Mouse (Mus musculus) embryonic facial prominence, embryonic 14.5 days (tissue): ENCODE measurements around the gene Sel1l. TPM values are rescaled to one million over a fixed set of nuclear protein-coding genes. Genes with fewer than 3 reads are reported as not detected.
"Not testable (repeated sequence)": the region's sequence is repeated elsewhere in the genome, so short reads cannot be mapped to it uniquely, and the experiment has no call there.

Experiments used
- ATAC-seq: fragments of 200-750 bp; cut with Nextera tagmentation; 2 replicates; pipeline ENCODE4 v1.8.0; 2017; ENCODE audit warnings: low read depth, moderate number of reproducible peaks, moderate TSS enrichment
- DNase-seq: peaks from one replicate; pipeline ENCODE4 v3.0.0-alpha.2; 2015; ENCODE audit warnings: low spot score
- H3K27ac ChIP-seq: fragments of 300-500 bp; sonication (generic); replicated peaks from 2 replicates; pipeline ENCODE4 v1.5.1; 2014; ENCODE audit warnings: low read depth, mild to moderate bottlenecking, low read length, moderate library complexity
- H3K27me3 ChIP-seq: fragments of 300-500 bp; sonication (generic); replicated peaks from 2 replicates; pipeline ENCODE4 v1.6.1; 2014; ENCODE audit warnings: low read length; ENCODE audit not compliant: control insufficient read depth, insufficient read depth
- H3K36me3 ChIP-seq: fragments of 300-500 bp; sonication (generic); 2 replicates; pipeline ENCODE4 v1.6.1; 2014; ENCODE audit warnings: low read length, mixed read lengths; ENCODE audit not compliant: control insufficient read depth, insufficient read depth
- H3K4me1 ChIP-seq: fragments of 300-500 bp; sonication (generic); 2 replicates; pipeline ENCODE4 v1.6.1; 2014; ENCODE audit warnings: antibody characterized with exemption, low read length; ENCODE audit not compliant: control insufficient read depth, insufficient read depth
- H3K4me2 ChIP-seq: fragments of 300-500 bp; sonication (generic); 2 replicates; pipeline ENCODE4 v1.6.1; 2014; ENCODE audit warnings: low read depth, mild to moderate bottlenecking, low read length, moderate library complexity, mixed read lengths
- H3K4me3 ChIP-seq: fragments of 300-500 bp; sonication (generic); 2 replicates; pipeline ENCODE4 v1.5.1; 2014; ENCODE audit warnings: low read depth, mild to moderate bottlenecking, low read length
- H3K9ac ChIP-seq: fragments of 300-500 bp; sonication (generic); 2 replicates; pipeline ENCODE4 v1.6.1; 2014; ENCODE audit warnings: low read depth, mild to moderate bottlenecking, low read length, moderate library complexity, mixed read lengths
- H3K9me3 ChIP-seq: fragments of 300-500 bp; sonication (generic); 2 replicates; pipeline ENCODE4 v1.6.1; 2016; ENCODE audit warnings: low read length; ENCODE audit not compliant: control insufficient read depth
- WGBS: fragments of 180-500 bp; shearing (Covaris S2); extraction: QIAGEN DNeasy Blood & Tissue Kit; methylation state at CpG from one replicate; pipeline ENCODE4 v1.1.7; 2014; 5-methylcytosine and 5-hydroxymethylcytosine counted together
- polyA plus RNA-seq: library from polyadenylated mRNA; unstranded; fragments of >200 nt; fragmentation: Nextera tagmentation; extraction: Ambion mirVana; gene quantifications from 2 replicates; pipeline ENCODE4 v1.2.1, GENCODE M21; 2014

Sel1l gene
- polyA plus RNA-seq, 1 experiment from 2014 or later: 94.8 TPM

DNA sequence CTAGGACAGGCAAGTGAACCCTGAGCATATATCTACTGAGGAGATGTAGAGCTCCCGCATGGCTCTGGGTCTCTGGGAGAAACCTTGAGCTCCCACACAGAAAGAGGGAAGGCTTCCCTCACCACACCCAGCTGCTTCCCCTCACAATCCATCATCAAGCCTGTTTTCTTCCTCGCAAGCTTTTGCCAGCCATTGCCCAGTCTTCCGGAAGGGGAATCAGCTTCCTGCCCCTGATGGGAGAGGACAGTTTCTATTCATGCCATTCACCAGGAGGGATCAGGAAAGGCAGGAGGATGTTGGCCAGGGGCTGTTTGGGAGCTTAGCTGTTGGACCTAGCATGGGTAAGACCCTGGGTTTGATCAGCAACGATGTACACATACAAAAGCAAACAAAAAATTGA is 52.2 kb downstream of the Sel1l start:
- Histone ChIP-seq H3K27me3 (no peaks in the 10 kb centered on the region), H3K36me3 (no peaks in the 10 kb centered on the region), H3K4me2 (no peak overlapping the region), H3K27ac (no peak overlapping the region), H3K9ac (no peak overlapping the region), H3K9me3 (no peaks in the 10 kb centered on the region), H3K4me3 (no peak overlapping the region), H3K4me1 (no peaks in the 10 kb centered on the region)
- ATAC-seq: no peak
- WGBS: 77% methylated on average over 4 of the region's 4 CpGs
- peak; percentile 19 for DNase-seq

DNA sequence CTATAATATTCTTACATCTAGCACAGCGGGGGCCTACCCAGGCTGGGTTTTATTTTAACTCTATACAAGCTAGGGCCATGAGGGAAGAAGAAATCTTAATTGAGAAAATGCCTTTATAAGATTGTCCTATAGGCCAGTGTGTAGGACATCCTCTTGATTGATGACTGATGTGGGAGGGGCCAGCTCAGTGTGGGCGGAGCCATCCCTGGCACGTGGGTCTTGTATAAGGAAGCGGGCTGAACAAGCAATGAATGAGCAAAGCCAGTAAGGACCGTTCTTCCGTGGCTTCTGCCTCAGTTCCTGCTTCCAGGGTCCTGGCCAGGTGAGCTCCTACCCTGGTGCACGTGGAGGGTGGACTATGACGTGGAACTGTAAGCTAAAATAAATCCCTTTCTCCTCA is 55.7 kb downstream of the Sel1l start:
- H3K9ac ChIP-seq: no peak overlapping the region
- H3K9me3 ChIP-seq: no peaks in the 10 kb centered on the region
- H3K4me1 ChIP-seq: no peaks in the 10 kb centered on the region
- DNase-seq (no peak), ATAC-seq (no peak)
- WGBS: 78% methylated on average over 8 of the region's 8 CpGs
- H3K4me3 ChIP-seq: no peak overlapping the region
- no peak overlapping the region for H3K27ac ChIP-seq
- H3K27me3 ChIP-seq: no peaks in the 10 kb centered on the region
- no peak overlapping the region for H3K4me2 ChIP-seq
- no peaks in the 10 kb centered on the region for H3K36me3 ChIP-seq

DNA sequence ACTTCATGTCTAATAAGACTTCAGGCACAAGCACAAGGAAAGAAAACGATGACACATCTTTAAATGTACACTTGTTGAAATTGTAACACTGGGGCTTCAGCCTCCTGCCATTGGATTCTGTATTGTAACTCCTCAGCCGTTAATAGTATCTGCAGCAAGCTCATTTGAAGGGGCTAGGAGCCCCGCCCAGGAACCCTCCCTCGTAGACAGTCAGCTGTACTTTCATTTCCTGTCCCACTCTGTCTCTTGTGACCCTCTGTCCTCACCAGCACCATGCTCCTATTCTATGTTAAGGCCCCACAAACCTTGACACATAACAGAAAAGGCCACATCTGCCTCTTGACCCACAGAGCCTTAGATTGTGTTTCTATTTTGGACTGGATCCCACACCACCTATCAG is 57.1 kb downstream of the Sel1l start:
- Histone ChIP-seq H3K4me1 (no peaks in the 10 kb centered on the region; the same call in 1 of the 2 replicates), H3K4me3 (no peak overlapping the region), H3K27me3 (no peaks in the 10 kb centered on the region), H3K4me2 (no peak overlapping the region), H3K27ac (no peak overlapping the region), H3K9ac (no peak overlapping the region), H3K36me3 (no peaks in the 10 kb centered on the region), H3K9me3 (no peaks in the 10 kb centered on the region)
- no peak for DNase-seq
- ATAC-seq: no peak
- WGBS: 63% methylated on average over 4 of the region's 4 CpGs

DNA sequence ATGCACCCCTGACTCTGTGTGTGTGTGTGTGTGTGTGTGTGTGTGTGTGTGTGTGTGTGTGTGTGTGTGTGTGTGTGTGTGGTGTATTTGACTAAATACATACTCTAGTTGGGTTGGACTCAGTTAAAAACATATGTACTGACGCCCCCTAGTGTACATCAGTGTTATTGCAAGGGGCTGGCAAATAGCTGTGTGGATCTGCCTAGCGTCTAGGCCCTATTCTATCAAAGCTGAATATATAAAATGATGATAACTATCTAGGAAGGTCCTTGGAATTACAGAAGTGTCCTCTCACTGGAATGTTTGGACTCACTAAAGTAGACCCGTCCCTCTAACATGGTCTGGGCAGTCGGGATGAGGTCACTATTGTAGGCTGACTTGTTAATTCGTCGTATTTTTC is 59.2 kb downstream of the Sel1l start:
- no peak overlapping the region for H3K27ac ChIP-seq
- 57% methylated on average over 6 of the region's 6 CpGs for WGBS
- DNase-seq: peak; percentile 54
- no peaks in the 10 kb centered on the region for H3K9me3 ChIP-seq
- H3K4me3 ChIP-seq: no peak overlapping the region
- peaks cover 8% of the 10 kb centered on the region for H3K4me1 ChIP-seq
- H3K4me2 ChIP-seq: no peak overlapping the region
- ATAC-seq: no peak
- no peak overlapping the region for H3K9ac ChIP-seq
- H3K36me3 ChIP-seq: no peaks in the 10 kb centered on the region
- no peaks in the 10 kb centered on the region for H3K27me3 ChIP-seq

DNA sequence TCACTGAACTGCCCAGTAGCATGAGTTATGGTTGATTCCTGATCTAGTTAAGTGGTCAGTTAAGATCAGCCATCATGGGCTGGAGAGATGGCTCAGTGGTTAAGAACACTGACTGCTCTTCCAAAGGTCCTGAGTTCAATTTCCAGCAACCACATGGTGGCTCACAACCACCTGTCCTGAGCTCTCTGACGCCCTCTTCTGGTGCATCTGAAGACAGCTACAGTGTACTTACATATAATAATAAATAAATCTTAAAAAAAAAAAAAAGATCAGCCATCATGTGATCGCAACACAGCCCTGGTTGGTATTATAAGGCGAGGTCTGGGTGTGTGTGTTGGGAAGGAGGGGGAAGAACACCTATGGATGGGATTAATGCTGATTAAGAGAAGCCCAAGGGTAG is 60.5 kb downstream of the Sel1l start:
- DNase-seq, ATAC-seq, H3K36me3 ChIP-seq, H3K9me3 ChIP-seq, H3K4me1 ChIP-seq, H3K4me3 ChIP-seq, H3K4me2 ChIP-seq, H3K9ac ChIP-seq, H3K27ac ChIP-seq, H3K27me3 ChIP-seq: not testable (repeated sequence)
- WGBS: 76% methylated on average over 3 of the region's 3 CpGs

DNA sequence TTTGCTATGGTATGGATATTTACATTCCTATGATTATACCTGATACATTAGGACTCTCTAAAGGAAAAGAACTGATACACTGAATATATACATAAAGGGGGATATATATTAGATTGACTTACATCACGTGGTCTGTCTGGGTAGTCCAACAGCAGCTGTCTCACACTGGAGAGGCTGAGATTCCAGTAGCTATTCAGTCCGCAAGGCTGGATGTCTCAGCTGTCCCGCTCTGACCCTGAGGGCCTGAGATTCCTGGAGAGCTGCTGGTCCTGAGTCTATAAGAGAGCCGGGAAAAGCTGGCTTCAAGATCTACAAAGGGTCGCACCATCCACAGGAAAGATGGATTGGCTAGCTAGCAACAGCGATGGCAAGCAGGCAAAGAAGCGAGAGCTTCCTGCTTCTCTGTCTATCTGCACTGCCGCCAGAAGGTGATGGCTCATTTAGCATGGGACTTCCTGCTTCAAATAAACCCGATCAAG is 61.0 kb downstream of the Sel1l start, which contains the start of gene Ston2:
Gene Ston2, minus strand, starts transcription at position 429 of the 479 bp plus-strand sequence.
- DNase-seq: peak; percentile 54
- Histone ChIP-seq H3K4me3 (no peak within 1 kb of the TSS), H3K4me1 (peaks cover 8% of the 10 kb centered on the region), H3K27ac (no peak within 1 kb of the TSS), H3K4me2 (no peak within 1 kb of the TSS), H3K36me3 (no peaks in the 10 kb centered on the region), H3K9ac (no peak within 1 kb of the TSS), H3K9me3 (no peaks in the 10 kb centered on the region), H3K27me3 (no peaks in the 10 kb centered on the region)
- ATAC-seq: peak; percentile 61
- 62% methylated on average over 9 of the region's 9 CpGs for WGBS

DNA sequence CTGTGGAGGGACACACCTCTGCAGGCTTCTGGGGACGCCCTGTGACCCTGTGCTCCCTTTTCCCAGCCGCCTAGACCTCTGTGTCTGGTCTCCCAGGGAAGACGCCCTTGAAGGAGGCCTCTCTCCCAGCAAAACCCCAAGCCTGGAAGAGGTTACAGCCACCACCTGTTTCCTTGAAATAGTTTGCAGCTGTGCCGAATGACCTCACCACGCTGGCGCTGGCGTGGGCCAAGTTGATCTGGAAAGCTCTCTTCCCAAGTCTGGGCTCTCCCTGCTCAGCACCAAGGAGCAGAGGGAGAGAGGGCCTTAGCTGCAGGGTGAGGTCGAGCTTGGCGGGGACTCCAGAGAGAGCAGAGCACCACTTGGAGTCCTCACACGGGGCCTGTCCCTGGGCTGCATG is 62.6 kb downstream of the Sel1l start:
- no peak overlapping the region for H3K4me3 ChIP-seq
- H3K4me1 ChIP-seq: peaks cover 8% of the 10 kb centered on the region
- peak; percentile 88 for DNase-seq
- WGBS: 14% methylated on average over 9 of the region's 10 CpGs
- H3K27me3 ChIP-seq: no peaks in the 10 kb centered on the region
- no peak overlapping the region for H3K4me2 ChIP-seq
- H3K9ac ChIP-seq: no peak overlapping the region
- ATAC-seq: peak; percentile 86
- peak overlapping the region; percentile 45; the same call in 1 of the 2 replicates for H3K27ac ChIP-seq
- H3K9me3 ChIP-seq: no peaks in the 10 kb centered on the region
- H3K36me3 ChIP-seq: no peaks in the 10 kb centered on the region

DNA sequence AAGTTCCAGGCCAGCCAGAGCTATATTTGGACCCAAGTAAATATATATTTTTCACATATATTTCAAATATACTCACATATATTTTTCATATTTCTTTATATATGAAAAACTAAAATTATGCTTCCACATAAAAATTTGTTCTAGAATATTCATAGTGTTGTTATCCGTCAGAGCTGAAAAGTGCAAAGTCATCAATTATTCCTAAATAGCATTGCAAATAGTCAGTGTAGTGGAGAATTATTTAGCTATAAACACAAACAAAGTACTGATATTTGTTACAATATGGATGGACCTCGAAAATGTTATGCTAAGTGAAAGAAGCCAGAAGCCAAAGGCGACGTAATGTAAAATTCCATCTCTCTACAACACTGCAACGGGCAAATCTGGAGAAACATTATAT is 67.5 kb downstream of the Sel1l start:
- Histone ChIP-seq H3K4me1 (peaks cover 11% of the 10 kb centered on the region; the same call in 1 of the 2 replicates), H3K4me3 (no peak overlapping the region), H3K9me3 (no peaks in the 10 kb centered on the region), H3K9ac (no peak overlapping the region), H3K36me3 (no peaks in the 10 kb centered on the region), H3K27me3 (peaks cover 10% of the 10 kb centered on the region; the same call in 1 of the 2 replicates), H3K4me2 (no peak overlapping the region), H3K27ac (no peak overlapping the region)
- DNase-seq: no peak
- 83% methylated on average over 5 of the region's 5 CpGs for WGBS
- ATAC-seq: no peak

DNA sequence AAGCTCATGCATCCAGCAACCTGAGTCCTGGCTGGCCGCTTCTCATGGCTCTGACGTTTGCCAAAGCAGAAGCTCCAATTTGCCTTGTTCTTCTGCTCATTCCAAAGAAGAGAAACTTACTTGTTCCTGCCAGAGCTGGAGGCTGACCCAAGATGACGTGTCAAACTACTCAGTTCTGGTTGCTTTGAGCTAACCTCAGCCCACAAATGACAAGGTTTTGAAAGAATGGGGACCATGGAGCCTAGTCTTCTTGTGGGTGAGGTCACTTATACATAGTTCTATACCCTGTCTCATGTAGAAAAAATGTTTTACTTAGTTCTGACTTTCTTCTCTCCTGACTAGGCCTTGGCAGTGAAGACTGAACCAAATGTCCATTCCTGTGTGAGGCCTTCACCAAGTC is 68.4 kb downstream of the Sel1l start:
- no peak overlapping the region for H3K4me3 ChIP-seq
- no peak overlapping the region for H3K27ac ChIP-seq
- ATAC-seq: no peak
- no peak overlapping the region for H3K4me2 ChIP-seq
- 85% methylated on average over 3 of the region's 3 CpGs for WGBS
- no peak for DNase-seq
- no peaks in the 10 kb centered on the region for H3K36me3 ChIP-seq
- H3K9me3 ChIP-seq: no peaks in the 10 kb centered on the region
- peaks cover 10% of the 10 kb centered on the region; the same call in 1 of the 2 replicates for H3K27me3 ChIP-seq
- H3K9ac ChIP-seq: no peak overlapping the region
- H3K4me1 ChIP-seq: 0 out of 2 replicates have a peak, but pooled peaks cover 4% of the 10 kb centered on the region
